Mouse (Mus musculus): ENCODE measurements around the gene Pla2g2d. TPM values are rescaled to one million over a fixed set of nuclear protein-coding genes. Genes with fewer than 3 reads are reported as not detected.
A peak's percentile ranks its signal among the peaks of the same experiment; 100 is the strongest.
"Not testable (repeated sequence)": the region's sequence is repeated elsewhere in the genome, so short reads cannot be mapped to it uniquely, and the experiment has no call there.

Pla2g2d gene
- total and polyA plus RNA-seq, 3 experiments: 0.26 to 2.7 (median 0.55) TPM

DNA sequence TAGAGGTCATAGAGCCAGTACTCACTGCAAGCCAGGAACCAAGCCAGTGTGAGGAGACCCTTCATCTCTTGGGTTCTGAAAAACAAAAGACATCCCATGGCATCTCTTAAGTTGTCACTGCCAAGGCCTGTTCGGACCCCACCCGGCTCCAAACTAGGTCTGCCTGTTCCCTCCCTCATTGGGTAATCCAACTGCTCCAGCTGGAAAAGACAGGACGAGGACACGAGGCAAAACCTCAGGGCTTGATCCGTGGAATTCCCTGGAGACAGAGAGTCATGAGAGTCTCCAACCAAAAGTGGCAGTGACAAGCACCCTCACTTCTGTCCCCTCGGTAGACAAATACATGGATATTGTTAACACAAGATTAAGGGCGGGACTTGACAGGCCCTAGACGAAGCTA, 30.6 kb downstream of the Pla2g2d start:
- TF ChIP-seq CTCF (IDR thresholded peaks at IDR 0.05) (no peak), POLR2A (IDR thresholded peaks at IDR 0.05; ENCODE audit: insufficient read depth, low read depth, low read length) (no peak), EP300 (IDR thresholded peaks at IDR 0.05; ENCODE audit: insufficient read depth, low read depth, low read length) (no peak)
- H3K27me3 ChIP-seq (ENCODE audit: control insufficient read depth, insufficient read depth, low read length): no peaks in the 10 kb centered on the region
- no peak overlapping the region for H3K27ac ChIP-seq
- H3K4me1 ChIP-seq (ENCODE audit: control insufficient read depth, insufficient read depth, low read length): no peaks in the 10 kb centered on the region; the same call in 1 of the 2 replicates
- H3K9ac ChIP-seq (ENCODE audit: low read depth, low read length): no peak overlapping the region
- H3K79me2 ChIP-seq (replicated peaks; ENCODE audit: control insufficient read depth, insufficient read depth, low read length): no peaks in the 10 kb centered on the region
- H3K4me3 ChIP-seq: no peak overlapping the region
- no peaks in the 10 kb centered on the region for H3K36me3 ChIP-seq (ENCODE audit: control insufficient read depth, insufficient read depth, low read length)
- intact Hi-C loops (cut with DNase I): no loop called here
- DNase-seq: no peak
- WGBS: 69% methylated on average over 8 of the region's 8 CpGs

DNA sequence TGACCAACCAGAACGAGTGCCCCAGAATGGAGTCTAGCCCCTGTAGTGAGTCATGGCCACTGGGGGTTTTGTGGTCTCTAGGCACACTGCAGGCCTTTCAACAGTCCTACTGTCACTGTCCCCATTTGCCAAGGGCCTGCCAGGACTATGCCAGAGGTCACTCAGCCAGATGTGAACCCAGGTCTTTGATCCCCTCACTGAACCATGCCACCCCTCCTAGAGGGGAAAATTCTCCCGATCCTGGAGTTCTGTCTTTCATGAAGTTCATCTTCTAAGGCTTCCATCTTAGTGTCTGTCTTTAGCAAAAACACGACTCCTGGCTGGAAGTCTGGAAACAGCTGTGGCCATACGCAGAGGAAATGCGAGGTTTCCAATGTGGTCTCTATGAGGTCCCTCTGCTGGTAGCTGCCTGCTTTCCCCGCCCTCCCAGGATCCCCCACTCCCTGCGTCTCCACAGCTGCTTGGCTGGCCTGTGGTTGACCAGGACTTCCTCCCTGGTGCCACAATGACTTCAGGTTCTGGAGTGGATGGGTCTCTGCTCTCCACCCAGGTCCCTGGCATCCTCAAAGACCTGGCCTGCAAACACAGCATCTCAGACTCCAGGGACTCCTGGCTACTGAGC, 31.5 kb downstream of the Pla2g2d start:
- WGBS: 45% methylated on average over 7 of the region's 7 CpGs
- H3K9ac ChIP-seq (ENCODE audit: low read depth, low read length): no peak overlapping the region
- H3K4me1 ChIP-seq (ENCODE audit: control insufficient read depth, insufficient read depth, low read length): no peaks in the 10 kb centered on the region; the same call in 1 of the 2 replicates
- H3K27me3 ChIP-seq (ENCODE audit: control insufficient read depth, insufficient read depth, low read length): no peaks in the 10 kb centered on the region
- H3K36me3 ChIP-seq (ENCODE audit: control insufficient read depth, insufficient read depth, low read length): no peaks in the 10 kb centered on the region
- TF ChIP-seq POLR2A (IDR thresholded peaks at IDR 0.05; ENCODE audit: insufficient read depth, low read depth, low read length): no peak
- TF ChIP-seq CTCF (IDR thresholded peaks at IDR 0.05): no peak
- TF ChIP-seq EP300 (IDR thresholded peaks at IDR 0.05; ENCODE audit: insufficient read depth, low read depth, low read length): no peak
- intact Hi-C loops (cut with DNase I): no loop called here
- DNase-seq: no peak
- no peak overlapping the region for H3K27ac ChIP-seq
- H3K4me3 ChIP-seq: no peak overlapping the region
- H3K79me2 ChIP-seq (replicated peaks; ENCODE audit: control insufficient read depth, insufficient read depth, low read length): no peaks in the 10 kb centered on the region

DNA sequence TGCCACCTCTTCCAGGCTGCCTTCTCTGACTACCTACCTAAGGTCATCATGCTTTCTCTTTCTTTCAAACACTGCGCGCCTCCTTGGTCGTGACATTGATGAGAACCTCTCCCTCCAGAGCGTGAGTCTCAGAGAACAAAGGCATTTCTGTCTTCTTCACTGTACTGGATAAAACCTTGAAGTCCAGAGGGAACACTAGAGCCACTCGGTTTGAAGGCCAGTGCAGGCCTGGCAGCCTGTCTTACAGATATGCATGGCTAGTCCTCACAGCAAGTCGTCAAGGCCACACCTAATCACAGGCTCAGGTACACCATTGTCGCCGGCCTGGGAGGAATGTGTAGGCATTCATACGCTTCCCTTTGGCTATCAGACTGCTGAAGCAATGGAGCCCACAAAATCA, 40.6 kb downstream of the Pla2g2d start:
- Histone ChIP-seq H3K4me1 (ENCODE audit: control insufficient read depth, insufficient read depth, low read length) (peaks cover 1% of the 10 kb centered on the region; the same call in 1 of the 2 replicates), H3K27me3 (ENCODE audit: control insufficient read depth, insufficient read depth, low read length) (no peaks in the 10 kb centered on the region), H3K36me3 (ENCODE audit: control insufficient read depth, insufficient read depth, low read length) (no peaks in the 10 kb centered on the region), H3K79me2 (replicated peaks; ENCODE audit: control insufficient read depth, insufficient read depth, low read length) (no peaks in the 10 kb centered on the region), H3K4me3 (no peak overlapping the region), H3K27ac (no peak overlapping the region), H3K9ac (ENCODE audit: low read depth, low read length) (no peak overlapping the region)
- no peak for TF ChIP-seq EP300 (IDR thresholded peaks at IDR 0.05; ENCODE audit: insufficient read depth, low read depth, low read length)
- no peak for TF ChIP-seq CTCF (IDR thresholded peaks at IDR 0.05)
- no peak for TF ChIP-seq POLR2A (IDR thresholded peaks at IDR 0.05; ENCODE audit: insufficient read depth, low read depth, low read length)
- WGBS: 84% methylated on average over 9 of the region's 9 CpGs
- intact Hi-C loops (cut with DNase I): no loop called here
- DNase-seq: no peak

DNA sequence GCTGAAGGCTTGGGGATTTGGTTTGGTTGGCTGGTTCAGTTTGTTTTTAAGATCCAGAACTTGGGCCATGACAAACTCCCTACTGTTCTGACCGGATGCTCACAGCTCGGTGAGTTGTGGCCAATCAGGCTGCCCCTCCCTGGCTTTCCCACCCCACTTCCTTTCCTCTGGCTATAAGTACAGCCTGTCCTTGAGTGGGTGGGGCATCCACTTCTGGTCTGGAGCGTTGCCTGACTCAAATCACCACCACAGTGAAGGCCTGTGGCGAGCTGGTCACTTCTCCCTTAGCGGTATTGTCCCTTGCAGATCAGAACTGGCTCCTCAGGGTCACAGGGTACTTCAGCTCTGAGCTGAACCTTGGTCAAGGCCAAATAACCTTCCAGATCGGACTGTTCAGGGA, 42.2 kb downstream of the Pla2g2d start:
- peak overlapping the region; percentile 20; the same call in 1 of the 2 replicates for H3K27ac ChIP-seq
- no peak overlapping the region for H3K4me3 ChIP-seq
- peak; percentile 28 to 41 for DNase-seq
- WGBS: 32% methylated on average over 6 of the region's 6 CpGs
- peaks cover 1% of the 10 kb centered on the region; the same call in 1 of the 2 replicates for H3K4me1 ChIP-seq (ENCODE audit: control insufficient read depth, insufficient read depth, low read length)
- H3K9ac ChIP-seq (ENCODE audit: low read depth, low read length): no peak overlapping the region
- TF ChIP-seq CTCF (IDR thresholded peaks at IDR 0.05) (no peak), POLR2A (IDR thresholded peaks at IDR 0.05; ENCODE audit: insufficient read depth, low read depth, low read length) (0 out of 2 replicates have a peak, but pooled peaks have one; percentile 36), EP300 (IDR thresholded peaks at IDR 0.05; ENCODE audit: insufficient read depth, low read depth, low read length) (no peak)
- intact Hi-C loops (cut with DNase I): no loop called here
- H3K36me3 ChIP-seq (ENCODE audit: control insufficient read depth, insufficient read depth, low read length): no peaks in the 10 kb centered on the region
- no peaks in the 10 kb centered on the region for H3K79me2 ChIP-seq (replicated peaks; ENCODE audit: control insufficient read depth, insufficient read depth, low read length)
- H3K27me3 ChIP-seq (ENCODE audit: control insufficient read depth, insufficient read depth, low read length): no peaks in the 10 kb centered on the region

DNA sequence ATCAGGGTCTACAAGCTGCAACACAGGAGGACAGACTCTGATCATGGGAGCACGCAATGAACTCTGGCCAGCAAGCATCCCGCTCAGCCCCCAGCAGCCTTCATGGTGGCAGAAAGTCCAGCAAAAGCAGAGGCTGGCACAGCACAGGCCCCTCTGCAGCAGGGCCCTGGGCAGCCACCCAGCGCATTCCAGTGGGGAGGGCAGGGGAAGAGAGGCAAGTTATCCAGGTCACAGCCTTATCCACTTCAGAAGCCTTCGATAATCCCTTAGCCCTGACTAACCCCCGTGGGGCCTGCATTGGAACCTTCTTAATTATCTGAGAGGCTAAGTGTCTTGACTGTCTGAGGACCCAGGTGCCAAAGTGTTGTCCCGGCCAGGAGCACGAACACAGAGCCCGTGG, 43.6 kb downstream of the Pla2g2d start:
- 0 out of 2 replicates have a peak overlapping the region, but pooled peaks have one; percentile 10 for H3K9ac ChIP-seq (ENCODE audit: low read depth, low read length)
- peak overlapping the region; percentile 45 for H3K27ac ChIP-seq
- no peaks in the 10 kb centered on the region for H3K27me3 ChIP-seq (ENCODE audit: control insufficient read depth, insufficient read depth, low read length)
- peak overlapping the region; percentile 31 for H3K4me3 ChIP-seq
- 29% methylated on average over 8 of the region's 8 CpGs for WGBS
- H3K36me3 ChIP-seq (ENCODE audit: control insufficient read depth, insufficient read depth, low read length): no peaks in the 10 kb centered on the region
- intact Hi-C loops (cut with DNase I): no loop called here
- H3K4me1 ChIP-seq (ENCODE audit: control insufficient read depth, insufficient read depth, low read length): peaks cover 1% of the 10 kb centered on the region; the same call in 1 of the 2 replicates
- DNase-seq: peak; percentile 74 to 77
- no peaks in the 10 kb centered on the region for H3K79me2 ChIP-seq (replicated peaks; ENCODE audit: control insufficient read depth, insufficient read depth, low read length)
- TF ChIP-seq POLR2A (IDR thresholded peaks at IDR 0.05; ENCODE audit: insufficient read depth, low read depth, low read length) (no peak), EP300 (IDR thresholded peaks at IDR 0.05; ENCODE audit: insufficient read depth, low read depth, low read length) (no peak), CTCF (IDR thresholded peaks at IDR 0.05) (no peak)

DNA sequence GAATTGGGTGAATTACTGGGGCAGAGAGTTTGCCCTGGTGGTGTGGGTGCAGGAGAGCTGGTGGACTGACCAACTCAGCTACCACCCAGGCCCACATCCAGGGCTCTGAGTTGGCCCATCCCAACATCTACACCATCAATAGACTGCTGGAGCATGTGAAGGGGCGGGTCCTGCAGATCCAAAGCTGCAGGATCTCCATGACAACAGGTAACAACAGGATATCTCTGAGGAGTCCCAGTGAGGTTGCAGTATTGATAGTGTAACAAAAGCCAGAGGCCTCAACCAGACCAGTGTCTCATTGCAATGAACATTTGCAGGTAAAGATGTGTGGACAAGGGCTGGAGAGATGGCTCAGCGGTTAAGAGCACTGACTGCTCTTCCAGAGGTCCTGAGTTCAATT, 45.5 kb downstream of the Pla2g2d start:
- Histone ChIP-seq H3K27ac (no peak overlapping the region), H3K27me3 (ENCODE audit: control insufficient read depth, insufficient read depth, low read length) (no peaks in the 10 kb centered on the region), H3K4me1 (ENCODE audit: control insufficient read depth, insufficient read depth, low read length) (peaks cover 1% of the 10 kb centered on the region; the same call in 1 of the 2 replicates), H3K9ac (ENCODE audit: low read depth, low read length) (no peak overlapping the region), H3K36me3 (ENCODE audit: control insufficient read depth, insufficient read depth, low read length) (no peaks in the 10 kb centered on the region), H3K4me3 (no peak overlapping the region), H3K79me2 (replicated peaks; ENCODE audit: control insufficient read depth, insufficient read depth, low read length) (no peaks in the 10 kb centered on the region)
- no peak for DNase-seq
- intact Hi-C loops (cut with DNase I): no loop called here
- WGBS: 73% methylated on average over 2 of the region's 2 CpGs
- TF ChIP-seq EP300 (IDR thresholded peaks at IDR 0.05; ENCODE audit: insufficient read depth, low read depth, low read length): no peak
- TF ChIP-seq POLR2A (IDR thresholded peaks at IDR 0.05; ENCODE audit: insufficient read depth, low read depth, low read length): no peak
- no peak for TF ChIP-seq CTCF (IDR thresholded peaks at IDR 0.05)

DNA sequence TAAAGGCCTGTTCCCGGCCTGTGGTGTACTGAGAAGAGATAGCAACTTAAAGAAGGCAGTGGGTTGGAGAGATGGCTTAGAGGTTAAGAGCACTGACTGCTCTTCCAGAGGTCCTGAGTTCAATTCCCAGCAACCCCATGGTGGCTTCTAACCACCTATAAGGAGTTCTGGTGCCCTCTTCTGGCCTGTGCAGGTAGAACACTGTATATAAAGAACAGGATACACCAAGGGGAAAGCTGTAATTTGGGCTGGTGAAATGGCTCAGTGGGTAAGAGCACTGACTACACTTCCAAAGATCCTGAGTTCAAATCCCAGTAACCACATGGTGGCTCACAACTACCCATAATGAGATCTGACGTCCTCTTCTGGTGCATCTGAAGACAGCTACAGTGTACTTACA, 48.6 kb downstream of the Pla2g2d start:
- DNase-seq; H3K9ac ChIP-seq (ENCODE audit: low read depth, low read length); H3K36me3 ChIP-seq (ENCODE audit: control insufficient read depth, insufficient read depth, low read length); H3K79me2 ChIP-seq (replicated peaks; ENCODE audit: control insufficient read depth, insufficient read depth, low read length); H3K27me3 ChIP-seq (ENCODE audit: control insufficient read depth, insufficient read depth, low read length); H3K4me1 ChIP-seq (ENCODE audit: control insufficient read depth, insufficient read depth, low read length); H3K4me3 ChIP-seq; H3K27ac ChIP-seq; intact Hi-C loops (cut with DNase I): not testable (repeated sequence)
- 78% methylated on average over 2 of the region's 2 CpGs for WGBS

All from heart, adult 2 months (tissue).